Mouse (Mus musculus) hindlimb bud, embryonic 11.5 days (tissue): ENCODE data around the gene Zfp385b.

Experiments used
- DNase-seq: peaks from one replicate; pipeline ENCODE4 v3.0.0-alpha.2; 2012; ENCODE audit warnings: low read depth, low spot score; ENCODE audit errors: extremely low spot score

The Zfp385b gene

GRCm38 (mm10) chr2:77402329-77402728 lies 417.1 kb downstream of the Zfp385b start:
- DNase-seq, result no peak

- DNase-seq, result no peak
Observed at GRCm38 (mm10) chr2:77401438-77402235, 417.8 kb downstream of the Zfp385b start.

GRCm38 (mm10) chr2:77393881-77394280 lies 425.6 kb downstream of the Zfp385b start:
- no peak for DNase-seq

- DNase-seq, result no peak
Observed at GRCm38 (mm10) chr2:77388186-77388585, 431.3 kb downstream of the Zfp385b start.

GRCm38 (mm10) chr2:77386515-77386914 lies 432.9 kb downstream of the Zfp385b start:
- DNase-seq, result peak; percentile 31

- no peak for DNase-seq
Observed at GRCm38 (mm10) chr2:77382766-77383165, 436.7 kb downstream of the Zfp385b start.

GRCm38 (mm10) chr2:77379907-77380306 lies 439.5 kb downstream of the Zfp385b start:
- no peak for DNase-seq

- no peak for DNase-seq
Observed at GRCm38 (mm10) chr2:77379332-77379731, 440.1 kb downstream of the Zfp385b start.

- DNase-seq, result no peak
Observed at GRCm38 (mm10) chr2:77376823-77377222, 442.6 kb downstream of the Zfp385b start.

GRCm38 (mm10) chr2:77375155-77375554 lies 444.3 kb downstream of the Zfp385b start:
- DNase-seq, result no peak

GRCm38 (mm10) chr2:77369174-77369573 lies 450.3 kb downstream of the Zfp385b start:
- DNase-seq, result no peak
